8 mouse cellular contexts compared by ENCODE assay signal in genomic region chr2:75055187-75055543, GRCm38 (mm10).
DNase-seq lines count a peak whose midpoint lies in the region; ATAC-seq and TF ChIP-seq lines count a peak whose summit lies in the region.

No protein-coding gene starts in this region.

- ATAC-seq in embryonic facial prominence, embryonic 13.5 days (ENCODE audit: insufficient number of reproducible peaks, insufficient read depth, low FRiP score, low TSS enrichment, low read depth): no peak
- ATAC-seq in stomach, postnatal 0 days (ENCODE audit: low FRiP score, low TSS enrichment): no peak; the same call in 1 of the 2 replicates

- intact Hi-C loops in heart, postnatal 36 days (cut with DNase I): loop anchor here (1.0 to 5.0 kb wide), 5 partner anchors 82 to 353 kb away; partner anchors contain the start of genes Hoxd8 and Mtx2

- peak; percentile 22 for DNase-seq in layer of hippocampus, adult 11-12 months (ENCODE audit: low spot score)
- DNase-seq in layer of hippocampus, adult 8-10 months (ENCODE audit: low spot score in 2 of 2): no peak
- peak; percentile 40 for DNase-seq in adrenal gland, adult 2 months
- peak; percentile 44 to 45 for DNase-seq in heart, postnatal 36 days
- DNase-seq in layer of hippocampus, postnatal 25 days (ENCODE audit: extremely low spot score in 1 of 2, low spot score in 1 of 2): peak; percentile 30 to 63
- DNase-seq in mesoderm, embryonic 11.5 days (ENCODE audit: low read depth, low spot score): peak; percentile 85
- peak; percentile 27 for DNase-seq in stomach, postnatal 0 days (ENCODE audit: low spot score)

- peak; percentile 87 for TF ChIP-seq CTCF in stomach, postnatal 0 days (IDR thresholded peaks at IDR 0.05; ENCODE audit: low read depth)

- H3K9ac ChIP-seq in embryonic facial prominence, embryonic 13.5 days: peak overlapping the region; percentile 59; the same call in 1 of the 2 replicates
- no peak overlapping the region for H3K9ac ChIP-seq in stomach, postnatal 0 days (ENCODE audit: low read length)

- H3K4me1 ChIP-seq in embryonic facial prominence, embryonic 13.5 days: peaks cover 5% of the 10 kb centered on the region
- H3K4me1 ChIP-seq in stomach, postnatal 0 days (replicated peaks; ENCODE audit: control insufficient read depth, insufficient read depth): no peaks in the 10 kb centered on the region

- no peak overlapping the region for H3K27ac ChIP-seq in embryonic facial prominence, embryonic 13.5 days
- H3K27ac ChIP-seq in stomach, postnatal 0 days (replicated peaks): no peak overlapping the region

- peak overlapping the region; percentile 38 for H3K4me3 ChIP-seq in embryonic facial prominence, embryonic 13.5 days
- 0 out of 2 replicates have a peak overlapping the region, but pooled peaks have one; percentile 10 for H3K4me3 ChIP-seq in stomach, postnatal 0 days (ENCODE audit: low read depth, low read length)

- no peak for TF ChIP-seq EP300 in stomach, postnatal 0 days (optimal IDR thresholded peaks at IDR 0.05)

- no peaks in the 10 kb centered on the region for H3K9me3 ChIP-seq in embryonic facial prominence, embryonic 13.5 days
- H3K9me3 ChIP-seq in stomach, postnatal 0 days (ENCODE audit: control insufficient read depth, low read length): no peaks in the 10 kb centered on the region

- no peaks in the 10 kb centered on the region for H3K36me3 ChIP-seq in embryonic facial prominence, embryonic 13.5 days
- no peaks in the 10 kb centered on the region for H3K36me3 ChIP-seq in stomach, postnatal 0 days (ENCODE audit: control insufficient read depth, insufficient read depth, low read length)

- H3K27me3 ChIP-seq in embryonic facial prominence, embryonic 13.5 days: peaks cover 33% of the 10 kb centered on the region
- H3K27me3 ChIP-seq in stomach, postnatal 0 days (ENCODE audit: control insufficient read depth, insufficient read depth, low read length): 0 out of 2 replicates have a peak, but pooled peaks cover 3% of the 10 kb centered on the region

- WGBS in embryonic facial prominence, embryonic 13.5 days: under 1% methylated on average over 6 of the region's 6 CpGs
- WGBS in stomach, postnatal 0 days: under 1% methylated on average over 6 of the region's 6 CpGs

- H3K4me2 ChIP-seq in embryonic facial prominence, embryonic 13.5 days: peak overlapping the region; percentile 69
- peak overlapping the region; percentile 58 for H3K4me2 ChIP-seq in stomach, postnatal 0 days (replicated peaks; ENCODE audit: low read depth)

Comparison
In these comparisons a context has a peak if more than half of its experiments do, and no peak if none do; other contexts are left out.
1. DNase-seq: peak in layer of hippocampus, adult 11-12 months (single experiment), adrenal gland, adult 2 months (single experiment), heart, postnatal 36 days (2 of 2), layer of hippocampus, postnatal 25 days (2 of 2), mesoderm, embryonic 11.5 days (single experiment) and stomach, postnatal 0 days (single experiment); none in layer of hippocampus, adult 8-10 months (0 of 2).